Comparison of ENCODE assay signal across 8 mouse cellular contexts in the genomic region with DNA sequence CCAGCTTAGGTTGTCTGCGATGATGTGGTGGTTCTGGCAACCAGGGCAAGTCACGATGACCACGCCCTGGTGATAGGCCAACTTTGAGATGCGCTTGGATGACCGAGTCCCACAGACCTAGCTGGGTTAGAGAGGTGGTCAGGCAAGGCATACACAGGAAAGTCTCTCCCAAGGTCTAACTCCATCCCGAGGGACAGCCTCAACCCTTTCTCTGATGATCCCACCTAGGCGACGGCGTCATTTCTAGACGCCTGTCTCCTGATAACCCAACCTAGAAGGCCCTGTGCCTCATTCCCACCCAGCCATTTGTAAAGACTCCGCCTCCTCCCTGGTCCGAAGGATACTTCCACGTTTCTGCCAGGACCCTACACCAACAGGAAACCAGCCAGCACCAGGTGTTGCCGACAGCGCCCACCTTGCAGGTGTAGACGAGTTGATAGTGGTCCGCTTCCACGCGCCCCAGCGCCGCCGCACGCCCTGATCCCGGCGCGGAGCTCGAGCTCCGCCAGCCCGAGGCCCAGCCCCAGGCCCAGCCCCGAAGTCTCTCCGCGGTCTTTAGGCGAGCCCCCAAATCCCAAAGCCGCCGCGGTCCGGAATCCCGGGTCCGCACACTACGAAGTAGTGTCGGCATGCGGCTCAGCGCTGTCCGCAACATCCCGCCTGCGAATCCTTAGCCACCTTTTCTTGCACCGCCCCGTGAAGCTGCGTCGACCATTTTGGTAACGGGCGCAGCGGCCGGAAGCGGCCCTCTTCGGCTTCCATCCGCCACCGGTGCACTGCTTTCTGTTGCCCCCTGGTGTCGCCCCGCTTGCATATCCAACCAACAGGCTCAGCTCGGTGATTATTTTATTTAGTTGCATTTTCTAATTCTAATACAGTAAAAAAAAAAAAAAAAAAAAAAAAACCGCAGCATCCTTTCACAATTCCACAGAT. TPM values are rescaled to one million over a fixed set of nuclear protein-coding genes. Genes with fewer than 3 reads are reported as not detected.
DNase-seq lines count a peak whose midpoint lies in the region; ATAC-seq lines count a peak whose summit lies in the region.

A gene (minus strand): TSS at position 753 of the 933 bp plus-strand sequence.

- peak; percentile 94 for DNase-seq in ZHBTc4 (ENCODE audit: low read depth, low spot score)
- DNase-seq in gastrocnemius, adult 8-10 months (ENCODE audit: low spot score in 2 of 2): peak; percentile 85 to 90
- DNase-seq in hindlimb bud, embryonic 11.5 days (ENCODE audit: extremely low spot score, low read depth, low spot score): peak; percentile 63
- peak; percentile 89 to 90 for DNase-seq in left cerebral cortex, adult 8-10 months (ENCODE audit: low spot score in 2 of 2)
- DNase-seq in right cerebral cortex, postnatal 10 days (ENCODE audit: low spot score in 2 of 2): peak; percentile 95 to 96
- peak; percentile 92 for DNase-seq in urinary bladder, postnatal 25 days (ENCODE audit: low spot score)

- H3K4me3 ChIP-seq in megakaryocyte, embryonic 14.5 days (replicated peaks): peak within 1 kb of the TSS; percentile 98

- H3K27me3 ChIP-seq in megakaryocyte, embryonic 14.5 days (replicated peaks): peaks cover 13% of the 10 kb centered on the region

- no peaks in the 10 kb centered on the region for H3K9me3 ChIP-seq in megakaryocyte, embryonic 14.5 days

- peaks cover 83% of the 10 kb centered on the region for H3K4me1 ChIP-seq in megakaryocyte, embryonic 14.5 days

- peak; percentile 91 for ATAC-seq in common myeloid progenitor, adult 5-6 weeks (replicated peaks; ENCODE audit: low read depth, poor library complexity, severe bottlenecking)

- H3K36me3 ChIP-seq in megakaryocyte, embryonic 14.5 days (replicated peaks; ENCODE audit: low read length): peaks cover 70% of the 10 kb centered on the region

RNA-seq across cellular contexts. Expression of the gene that starts here (rescaled TPM):
- total RNA-seq in common myeloid progenitor, adult 5-6 weeks (2017): 7.1 and 9.1 TPM in 2 replicates
- total RNA-seq in gastrocnemius, adult 8-10 months (2022): 10 to 100 TPM; 19.6 to 21.5 (median 20.6) TPM
- 10 to 100 TPM; 24.5 to 27.8 (median 26.1) TPM for total RNA-seq in left cerebral cortex, adult 8-10 months (2022)
- 34.4 and 35.3 TPM in 2 replicates for polyA plus RNA-seq in megakaryocyte, embryonic 14.5 days (2012; ENCODE audit: insufficient read depth, low replicate concordance)

Comparison
In these comparisons a context has a peak if more than half of its experiments do, and no peak if none do; other contexts are left out.
1. Peak in every context shown above with its lines: DNase-seq, ATAC-seq and H3K4me3 ChIP-seq.